Mouse (Mus musculus): ENCODE results near the gene Lrrtm4.

- no peak for TF ChIP-seq ZC3H11A (IDR thresholded peaks at IDR 0.05; ENCODE audit: borderline replicate concordance, low read depth, low read length)
- TF ChIP-seq CHD2 (IDR thresholded peaks at IDR 0.05; ENCODE audit: low read depth, low read length): no peak
Observed at GRCm38 (mm10) chr6:80162585-80162984, 143.9 kb downstream of the Lrrtm4 start.

All from ES-E14 (cell line).